Mouse (Mus musculus): ENCODE measurements at regions not wholly inside any gene's neighbourhood (a gene's known extent, or its start where the extent isn't known, plus 50 kb on each side); places are given as distances from the start of the nearest gene placed in this dataset.

GRCm38 (mm10) chr9:30575531-30575930 is 148.6 kb downstream of the Snx19 start:
- DNase-seq, result no peak

- no peak for DNase-seq
Observed at GRCm38 (mm10) chr9:30573294-30573693, 146.4 kb downstream of the Snx19 start.

DNA sequence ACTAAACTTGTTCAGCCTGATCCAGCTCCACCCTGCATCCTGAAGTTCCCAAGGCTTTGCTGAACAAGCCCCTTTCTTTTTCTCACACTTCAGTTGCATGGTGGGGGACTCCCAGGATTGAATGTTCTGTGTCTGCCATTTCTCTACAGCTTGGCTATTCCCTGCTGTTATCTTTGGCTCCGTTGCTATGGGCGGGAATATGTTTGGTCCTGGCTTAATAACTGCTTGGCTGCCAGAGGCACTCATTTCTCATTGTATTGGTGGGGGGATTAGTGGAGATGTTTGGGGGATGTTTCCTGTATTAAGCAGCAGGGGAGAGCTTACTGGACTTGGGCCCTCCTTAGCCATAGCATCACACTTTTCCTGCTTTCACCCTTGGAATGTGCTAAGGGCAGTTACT is 144.1 kb downstream of the Snx19 start:
- DNase-seq, result no peak

GRCm38 (mm10) chr9:30564765-30565680 is 138.1 kb downstream of the Snx19 start:
- no peak for DNase-seq

DNA sequence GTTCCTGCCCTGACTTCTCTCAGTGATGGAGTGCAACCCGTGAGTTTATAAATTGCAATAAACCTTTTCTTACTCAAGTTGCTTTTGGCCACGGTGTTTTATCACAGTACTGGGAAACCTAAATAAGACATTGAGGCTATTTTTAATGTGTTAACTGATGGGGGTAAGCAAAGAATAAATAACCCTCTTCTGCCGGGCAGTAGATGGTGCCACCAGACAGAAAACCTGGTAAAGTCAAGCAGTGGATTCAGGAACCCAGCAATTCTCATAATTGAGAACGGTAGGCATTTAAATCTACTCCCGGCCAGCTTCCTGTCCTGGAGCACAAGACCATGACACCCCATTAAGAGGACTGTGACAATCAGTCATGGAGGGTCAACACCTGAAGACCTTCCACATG is 136.5 kb downstream of the Snx19 start:
- DNase-seq, result no peak

GRCm38 (mm10) chr9:30554908-30555307 is 128.0 kb downstream of the Snx19 start:
- no peak for DNase-seq

- no peak for DNase-seq
Observed at GRCm38 (mm10) chr9:30552721-30553120, 125.8 kb downstream of the Snx19 start.

DNA sequence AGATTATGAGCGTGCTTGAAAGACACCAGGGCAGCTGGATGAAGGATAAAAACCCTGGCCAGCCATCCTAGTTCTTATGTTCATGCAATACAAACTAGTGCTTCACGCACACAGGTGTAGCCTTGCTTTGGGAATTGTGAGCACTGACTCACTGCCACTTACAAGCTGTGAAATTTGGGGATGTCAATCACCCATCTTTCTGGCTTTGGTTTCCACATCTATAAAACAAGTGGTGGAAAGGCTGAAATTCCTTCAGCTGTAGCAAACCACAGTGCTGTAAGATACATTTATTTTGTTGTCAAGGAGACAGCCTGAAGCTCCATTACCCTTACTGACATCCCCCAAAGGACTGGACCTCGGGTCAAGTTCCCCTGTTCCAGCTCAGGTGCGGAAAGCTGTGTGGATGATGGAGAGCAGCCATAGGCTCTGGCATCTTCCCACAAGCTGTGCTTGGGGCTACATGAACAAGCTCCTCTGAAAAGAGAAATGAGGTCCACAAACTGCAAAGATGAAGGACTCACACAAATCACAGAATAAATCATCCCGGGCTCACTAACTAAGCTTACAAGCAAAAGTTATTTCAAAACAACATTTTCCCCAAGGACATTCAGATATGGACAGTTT is 123.1 kb downstream of the Snx19 start:
- DNase-seq, result no peak

DNA sequence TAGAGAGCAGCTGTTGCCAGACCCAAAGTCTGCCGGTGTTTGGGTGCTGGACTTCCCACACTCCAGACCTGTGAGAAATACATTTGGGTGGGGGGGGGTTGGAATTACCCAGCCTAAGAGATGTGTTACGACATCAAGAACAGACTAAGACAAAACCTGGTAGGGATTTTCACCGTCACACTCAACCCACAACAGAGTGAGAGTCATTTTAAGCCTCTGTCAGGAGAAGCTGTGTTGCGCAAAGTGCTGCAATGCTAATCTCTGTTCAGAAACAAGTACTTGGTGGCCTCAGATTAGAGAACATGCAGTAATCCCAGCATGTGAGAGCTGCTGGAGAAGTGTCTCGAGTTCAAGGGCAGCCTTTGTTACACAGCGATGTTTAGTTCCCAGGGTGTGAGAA is 113.0 kb downstream of the Snx19 start:
- no peak for DNase-seq

DNA sequence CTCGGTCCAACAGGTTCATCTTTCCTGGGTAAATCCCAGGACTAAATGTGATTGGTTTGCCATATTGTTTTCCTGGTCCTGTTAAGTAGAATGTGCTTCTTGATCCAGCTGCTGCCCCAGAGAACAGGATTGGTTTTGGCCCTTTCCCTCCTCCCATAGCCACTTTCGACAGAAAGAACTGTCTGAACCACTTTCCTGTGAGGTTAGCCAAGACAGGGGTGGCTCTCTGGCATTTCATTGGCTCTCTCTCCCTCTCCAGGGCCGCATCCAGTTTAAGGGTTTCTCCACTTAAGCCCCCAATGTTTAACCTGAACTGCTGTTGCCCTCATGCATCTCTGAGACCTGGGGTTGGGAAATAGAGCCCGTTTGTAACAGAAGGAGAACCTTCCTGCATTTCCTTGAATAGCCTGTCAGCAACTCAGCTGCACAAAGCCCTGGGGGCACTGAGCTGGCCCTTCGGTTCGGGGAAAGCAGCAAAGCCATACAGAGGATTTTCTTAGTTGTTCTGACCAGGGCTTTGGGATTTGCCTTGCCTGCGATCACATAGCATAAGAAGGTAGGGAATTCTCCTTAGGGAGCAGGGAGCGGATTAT is 109.7 kb downstream of the Snx19 start:
- DNase-seq, result no peak

DNA sequence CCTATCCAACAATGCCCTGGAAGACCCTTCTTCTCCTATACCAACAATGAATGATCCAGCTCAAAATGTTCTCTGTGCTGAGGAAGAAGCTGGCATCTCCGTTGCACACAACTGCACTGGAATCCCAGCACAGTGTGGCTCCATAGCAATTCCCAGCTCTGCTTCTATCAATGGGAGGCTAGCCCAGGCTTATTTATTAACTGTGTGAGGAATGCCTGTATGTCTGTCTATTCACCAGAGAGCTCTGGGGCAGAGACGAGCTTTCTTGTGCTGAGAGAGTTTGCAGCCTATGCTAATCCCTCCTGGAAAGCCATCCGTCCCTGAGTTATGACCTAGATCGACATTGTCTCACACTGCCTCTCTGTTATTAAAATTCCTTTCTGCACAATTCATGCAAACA is 108.1 kb downstream of the Snx19 start:
- DNase-seq, result no peak

DNA sequence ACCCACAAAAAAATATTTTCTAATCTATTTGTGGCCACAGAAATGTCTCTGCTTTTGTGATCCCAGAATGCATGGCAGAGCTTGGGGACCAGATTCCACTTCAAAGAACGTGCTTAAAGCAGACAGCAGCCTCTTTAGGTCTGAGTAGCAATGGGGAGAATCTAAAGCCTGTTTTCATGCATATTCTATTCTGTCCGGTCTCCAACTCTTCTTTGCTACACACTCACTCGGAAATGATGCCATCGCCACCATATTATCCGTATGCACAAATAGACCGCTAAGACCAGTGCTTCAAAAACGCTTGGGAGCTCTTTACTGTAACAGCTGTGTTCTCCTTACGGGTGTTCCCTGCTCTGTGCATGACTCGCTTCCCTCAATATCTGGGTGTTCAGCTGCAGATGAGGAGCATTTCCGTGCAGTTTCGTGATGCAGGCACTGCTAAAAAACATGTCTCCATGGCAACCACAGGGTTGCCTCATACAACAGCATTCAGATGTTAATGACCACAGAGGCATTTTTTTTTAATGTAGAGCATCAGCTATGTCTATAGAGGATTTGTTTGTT is 107.0 kb downstream of the Snx19 start:
- no peak for DNase-seq

GRCm38 (mm10) chr9:30533091-30533779 is 106.3 kb downstream of the Snx19 start:
- DNase-seq, result no peak

DNA sequence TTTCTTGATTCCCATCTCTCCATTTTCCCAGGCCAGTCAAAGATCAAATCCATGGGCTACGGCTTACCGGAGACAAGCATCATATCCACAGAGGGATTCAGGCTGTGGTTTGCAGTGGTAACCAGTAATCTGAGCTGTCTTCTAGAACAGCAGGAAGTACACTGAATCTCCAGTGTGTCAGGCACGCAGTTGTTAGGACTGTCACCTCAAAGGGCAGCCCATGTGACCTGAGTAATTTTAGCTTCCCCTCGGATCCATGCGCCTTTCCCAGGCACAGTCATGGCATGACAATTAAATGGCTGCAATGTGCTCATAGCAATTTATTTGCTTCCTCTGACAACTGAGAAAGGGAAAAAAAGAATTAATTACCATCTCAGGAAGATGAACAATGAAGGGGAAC is 98.2 kb downstream of the Snx19 start:
- no peak for DNase-seq

GRCm38 (mm10) chr9:30524401-30525066 is 97.6 kb downstream of the Snx19 start:
- no peak for DNase-seq

GRCm38 (mm10) chr9:30523852-30524251 is 96.9 kb downstream of the Snx19 start:
- DNase-seq, result no peak

GRCm38 (mm10) chr9:30522595-30523350 is 95.9 kb downstream of the Snx19 start:
- peak; percentile 26 for DNase-seq

- no peak for DNase-seq
Observed at GRCm38 (mm10) chr9:30521556-30522240, 94.8 kb downstream of the Snx19 start.

DNA sequence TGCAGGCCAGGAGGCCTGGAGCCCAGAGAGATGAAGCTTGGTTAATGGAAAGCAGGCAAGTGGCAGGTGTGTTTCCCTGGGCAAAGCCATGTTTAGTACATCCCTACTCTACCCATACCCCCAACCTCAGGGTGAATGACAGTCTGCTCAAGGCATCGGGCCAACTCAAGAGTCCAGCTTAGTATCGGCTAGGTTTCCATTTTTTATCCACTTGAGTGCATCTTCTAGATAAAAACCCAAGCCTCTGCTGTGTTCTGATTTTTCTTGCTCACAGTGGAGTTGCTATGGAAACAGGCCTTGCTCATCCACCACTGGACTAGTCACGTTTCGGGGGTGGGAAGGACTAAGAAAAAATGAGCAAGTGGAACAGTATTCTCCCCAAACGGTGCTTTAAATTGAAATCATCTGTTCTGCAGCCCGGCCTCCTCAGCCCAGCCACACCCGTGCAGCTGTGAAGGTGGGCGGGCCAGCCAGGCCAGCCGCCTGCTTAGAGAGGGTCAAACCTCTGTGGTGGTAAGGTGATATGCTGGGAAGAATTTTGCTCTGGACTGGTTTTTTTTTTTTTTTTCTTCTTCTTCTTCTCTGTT is 94.0 kb downstream of the Snx19 start:
- no peak for DNase-seq

GRCm38 (mm10) chr9:30520116-30520515 is 93.2 kb downstream of the Snx19 start:
- no peak for DNase-seq

- no peak for DNase-seq
Observed at GRCm38 (mm10) chr9:30519231-30519630, 92.3 kb downstream of the Snx19 start.
